Mouse (Mus musculus) MEL (cell line): ENCODE measurements around the gene Arpc1b. TPM values are rescaled to one million over a fixed set of nuclear protein-coding genes. Genes with fewer than 3 reads are reported as not detected.

ENCODE experiments used
- DNase-seq: peaks from one replicate; pipeline ENCODE4 v3.0.0; 2011; ENCODE audit warnings: low read depth, low spot score
- H3K27ac ChIP-seq: 2 replicates; pipeline ENCODE4 v1.5.1; 2012; ENCODE audit warnings: low read depth, mild to moderate bottlenecking, control low read depth, low read length, moderate library complexity; ENCODE audit not compliant: control insufficient read depth
- H3K27me3 ChIP-seq, 2 experiments: fragments of 150-350 bp in 1 of 2; sonication (generic) in 1 of 2; 2 replicates each; pipeline ENCODE4 v1.6.1; 2012; ENCODE audit warnings: low read length in 2 of 2, mild to moderate bottlenecking in 2 of 2, improper control_type of control experiment in 1 of 2, moderate library complexity in 1 of 2; ENCODE audit not compliant: insufficient read depth in 2 of 2, control insufficient read depth in 1 of 2
- H3K36me3 ChIP-seq, 2 experiments: 2 replicates each; pipeline ENCODE4 v1.6.1; 2012 to 2014; ENCODE audit warnings: low read length in 2 of 2, improper control_type of control experiment in 1 of 2, inconsistent platforms in 1 of 2, mild to moderate bottlenecking in 1 of 2; ENCODE audit not compliant: insufficient read depth in 2 of 2, control insufficient read depth in 1 of 2
- H3K4me1 ChIP-seq, 2 experiments: fragments of 150-350 bp in 1 of 2; sonication (generic) in 1 of 2; 2 replicates each; pipeline ENCODE4 v1.6.1; 2012; ENCODE audit warnings: low read length in 2 of 2, improper control_type of control experiment in 1 of 2, mild to moderate bottlenecking in 1 of 2; ENCODE audit not compliant: insufficient read depth in 2 of 2, control insufficient read depth in 1 of 2
- H3K4me3 ChIP-seq, 2 experiments: fragments of 150-350 bp in 1 of 2; sonication (generic) in 1 of 2; 2 replicates each; pipeline ENCODE4 v1.5.1; 2012; ENCODE audit warnings: low read depth in 2 of 2, low read length in 2 of 2, mild to moderate bottlenecking in 2 of 2, moderate library complexity in 2 of 2, control low read depth in 1 of 2, improper control_type of control experiment in 1 of 2; ENCODE audit not compliant: control insufficient read depth in 1 of 2, insufficient read depth in 1 of 2
- H3K79me2 ChIP-seq: 2 replicates; pipeline ENCODE4 v1.6.1; 2012; ENCODE audit warnings: mild to moderate bottlenecking, low read length, moderate library complexity; ENCODE audit not compliant: control insufficient read depth, poor library complexity, insufficient read depth
- H3K9ac ChIP-seq: 2 replicates; pipeline ENCODE4 v1.6.1; 2012; ENCODE audit warnings: low read depth, mild to moderate bottlenecking, control low read depth, low read length, moderate library complexity; ENCODE audit not compliant: control insufficient read depth, poor library complexity, severe bottlenecking
- H3K9me3 ChIP-seq: fragments of 150-350 bp; sonication (generic); replicated peaks from 2 replicates; pipeline ENCODE4 v1.6.1; 2012; ENCODE audit warnings: mild to moderate bottlenecking, low read length, improper control_type of control experiment, moderate library complexity; ENCODE audit not compliant: insufficient read depth
- CHD1 ChIP-seq: IDR thresholded peaks from 2 replicates; pipeline ENCODE4 v1.6.1; 2012; ENCODE audit warnings: low read depth, mild to moderate bottlenecking, inconsistent platforms, low read length, improper control_type of control experiment
- CHD2 ChIP-seq: IDR thresholded peaks from 2 replicates; pipeline ENCODE4 v1.6.1; 2011; ENCODE audit warnings: low read length, improper control_type of control experiment
- CTCF ChIP-seq, 3 experiments: IDR thresholded peaks in 2 of 3; conservative IDR thresholded peaks in 1 of 3; 2 replicates each; pipeline ENCODE4 v1.5.1; 2011 to 2012; ENCODE audit warnings: low read length in 3 of 3, low read depth in 2 of 3, mild to moderate bottlenecking in 2 of 3, improper control_type of control experiment in 1 of 3, inconsistent platforms in 1 of 3, mixed read lengths in 1 of 3, moderate library complexity in 1 of 3; ENCODE audit not compliant: control insufficient read depth in 1 of 3, insufficient read depth in 1 of 3, poor library complexity in 1 of 3, severe bottlenecking in 1 of 3
- E2F4 ChIP-seq: IDR thresholded peaks from 2 replicates; pipeline ENCODE4 v1.6.1; 2011; ENCODE audit warnings: low read depth, low read length, improper control_type of control experiment, borderline replicate concordance
- ELF1 ChIP-seq: IDR thresholded peaks from 2 replicates; pipeline ENCODE4 v1.6.1; 2014; ENCODE audit warnings: low read depth, mild to moderate bottlenecking, inconsistent platforms, low read length, improper control_type of control experiment, moderate library complexity
- GABPA ChIP-seq: IDR thresholded peaks from 2 replicates; pipeline ENCODE4 v1.6.1; 2012; ENCODE audit warnings: low read depth, mild to moderate bottlenecking, inconsistent platforms, low read length, improper control_type of control experiment, moderate library complexity
- GATA1 ChIP-seq: IDR thresholded peaks from 2 replicates; pipeline ENCODE4 v1.6.1; 2011; ENCODE audit warnings: low read depth, low read length, improper control_type of control experiment
- MAX ChIP-seq: IDR thresholded peaks from 2 replicates; pipeline ENCODE4 v1.6.1; 2011; ENCODE audit warnings: low read length, improper control_type of control experiment
- MAZ ChIP-seq: IDR thresholded peaks from 2 replicates; pipeline ENCODE4 v1.6.1; 2012; ENCODE audit warnings: low read depth, mild to moderate bottlenecking, inconsistent platforms, low read length, improper control_type of control experiment
- MEF2A ChIP-seq: IDR thresholded peaks from 2 replicates; pipeline ENCODE4 v1.6.1; 2014; ENCODE audit warnings: low read depth, mild to moderate bottlenecking, inconsistent platforms, low read length, improper control_type of control experiment; ENCODE audit not compliant: poor library complexity, insufficient replicate concordance, severe bottlenecking; ENCODE audit errors: extremely low read depth
- MXI1 ChIP-seq: IDR thresholded peaks from 2 replicates; pipeline ENCODE4 v1.6.1; 2011; ENCODE audit warnings: mild to moderate bottlenecking, low read depth, low read length, improper control_type of control experiment
- MYB ChIP-seq: IDR thresholded peaks from 2 replicates; pipeline ENCODE4 v1.6.1; 2011; ENCODE audit warnings: mild to moderate bottlenecking, low read depth, low read length, improper control_type of control experiment
- MYC ChIP-seq: IDR thresholded peaks from 2 replicates; pipeline ENCODE4 v1.6.1; 2011; ENCODE audit warnings: low read depth, mild to moderate bottlenecking, low read length, improper control_type of control experiment, moderate library complexity
- NELFE ChIP-seq: IDR thresholded peaks from 2 replicates; pipeline ENCODE4 v1.6.1; 2011; ENCODE audit warnings: low read depth, low read length, improper control_type of control experiment
- POLR2AphosphoS5 ChIP-seq: IDR thresholded peaks from 2 replicates; pipeline ENCODE4 v1.6.1; 2012; ENCODE audit warnings: low read depth, borderline replicate concordance, mild to moderate bottlenecking, inconsistent platforms, low read length, moderate library complexity, mixed read lengths
- RCOR1 ChIP-seq: IDR thresholded peaks from 2 replicates; pipeline ENCODE4 v1.6.1; 2012; ENCODE audit warnings: low read depth, mild to moderate bottlenecking, inconsistent platforms, low read length, improper control_type of control experiment
- SIN3A ChIP-seq: IDR thresholded peaks from 2 replicates; pipeline ENCODE4 v1.6.1; 2012; ENCODE audit warnings: low read length, improper control_type of control experiment, inconsistent platforms
- TAL1 ChIP-seq: IDR thresholded peaks from 2 replicates; pipeline ENCODE4 v1.6.1; 2012; ENCODE audit warnings: mild to moderate bottlenecking, inconsistent platforms, low read length, moderate library complexity, mixed read lengths
- TCF12 ChIP-seq: IDR thresholded peaks from 2 replicates; pipeline ENCODE4 v1.6.1; 2014; ENCODE audit warnings: low read depth, mild to moderate bottlenecking, inconsistent platforms, low read length, improper control_type of control experiment, moderate library complexity
- UBTF ChIP-seq: IDR thresholded peaks from 2 replicates; pipeline ENCODE4 v1.6.1; 2012; ENCODE audit warnings: low read depth, mild to moderate bottlenecking, inconsistent platforms, low read length, improper control_type of control experiment, moderate library complexity, borderline replicate concordance; ENCODE audit not compliant: insufficient read depth
- USF2 ChIP-seq, 2 experiments: IDR thresholded peaks; 2 replicates each; pipeline ENCODE4 v1.6.1; 2011 to 2012; ENCODE audit warnings: improper control_type of control experiment in 2 of 2, low read length in 2 of 2, borderline replicate concordance in 1 of 2, inconsistent platforms in 1 of 2, low read depth in 1 of 2, mild to moderate bottlenecking in 1 of 2; ENCODE audit not compliant: insufficient read depth in 1 of 2
- ZC3H11A ChIP-seq: IDR thresholded peaks from 2 replicates; pipeline ENCODE4 v1.6.1; 2012; ENCODE audit warnings: low read depth, mild to moderate bottlenecking, inconsistent platforms, low read length, improper control_type of control experiment
- ZKSCAN1 ChIP-seq: IDR thresholded peaks from 2 replicates; pipeline ENCODE4 v1.6.1; 2012; ENCODE audit warnings: low read depth, mild to moderate bottlenecking, inconsistent platforms, low read length, improper control_type of control experiment, moderate library complexity
- ZMIZ1 ChIP-seq: IDR thresholded peaks from 2 replicates; pipeline ENCODE4 v1.6.1; 2012; ENCODE audit warnings: low read depth, mild to moderate bottlenecking, inconsistent platforms, low read length, improper control_type of control experiment, moderate library complexity
- polyA plus RNA-seq, 2 experiments: library from polyadenylated mRNA; stranded (reverse) in 1 of 2; unstranded in 1 of 2; fragments of >175 nt in 1 of 2; fragments of >200 nt in 1 of 2; gene quantifications; 2 replicates each; pipeline versions ENCODE4 v1.2.1 to v1.2.4; 2012; ENCODE audit warnings: low replicate concordance in 2 of 2, low read depth in 1 of 2; ENCODE audit not compliant: insufficient read length in 2 of 2, insufficient read depth in 1 of 2, missing spikeins in 1 of 2
- total RNA-seq: library from RNA; depleted of rRNA; stranded (reverse); fragments of 300-350 nt; gene quantifications from 2 replicates; pipeline ENCODE4 v1.2.3, GENCODE M21; 2012

The Arpc1b gene
- total and polyA plus RNA-seq, 3 experiments = 143 to 708 (median 432) TPM

DNA sequence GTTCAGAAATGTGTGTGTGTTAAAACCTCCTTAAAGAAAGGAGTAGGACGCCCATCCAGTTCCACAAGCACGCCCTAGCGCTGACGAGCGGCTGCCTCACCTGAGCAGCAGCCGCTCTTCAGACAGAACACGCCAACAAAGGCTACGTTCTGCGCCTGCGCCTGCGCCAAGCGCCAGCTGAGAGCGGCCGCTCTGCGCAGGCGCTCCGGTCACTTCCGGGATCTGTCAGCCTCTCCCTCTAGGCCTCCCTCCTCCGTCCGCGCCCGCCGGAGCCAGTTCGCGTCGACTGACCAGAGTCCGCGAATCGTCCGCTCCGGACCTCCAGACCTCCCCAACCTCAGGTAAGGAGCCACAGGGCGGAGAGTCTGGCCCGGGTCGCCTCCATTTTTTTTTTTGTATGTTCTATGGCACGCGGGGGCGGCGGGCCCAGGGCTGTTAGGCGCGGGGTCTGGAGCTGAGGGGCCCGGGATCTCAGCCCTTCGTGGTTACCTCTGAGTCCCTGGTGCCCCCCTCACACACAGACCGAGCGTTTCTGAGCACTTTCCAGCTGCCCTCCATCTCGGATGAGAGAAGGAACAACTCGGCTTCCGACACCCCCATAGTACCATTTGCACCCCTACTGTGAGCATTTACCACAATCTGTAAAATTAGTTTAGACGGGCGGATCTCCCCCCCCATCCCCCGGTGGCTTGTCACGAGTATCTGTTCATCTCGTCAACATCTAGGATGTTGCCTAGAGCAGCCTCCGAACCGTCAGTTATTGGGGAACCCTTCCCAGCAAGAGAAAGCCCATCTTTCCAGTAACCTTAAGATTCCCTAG is 30.2 kb upstream of the Arpc1b start, which contains the start of the genes Arpc1a and Kpna7 (continued):
- TF ChIP-seq E2F4 = no peak
- no peak for TF ChIP-seq GABPA
- 0 out of 2 replicates have a peak, but pooled peaks have one; percentile 64 for TF ChIP-seq ZMIZ1
- TF ChIP-seq RCOR1 = 0 out of 2 replicates have a peak, but pooled peaks have one; percentile 28
- no peak for TF ChIP-seq CHD1
- peak; percentile 99 for TF ChIP-seq ELF1
- TF ChIP-seq MYB = no peak; the same call in 1 of the 2 replicates
- TF ChIP-seq ZC3H11A = no peak
- no peak for TF ChIP-seq ZKSCAN1
- TF ChIP-seq TCF12 = peak; percentile 60; the same call in 1 of the 2 replicates
- peak; percentile 86 for TF ChIP-seq NELFE
- no peak for TF ChIP-seq CTCF (IDR thresholded peaks at IDR 0.05 in 2 of 3, conservative IDR thresholded peaks at IDR 0.05 in 1 of 3; ENCODE audit: control insufficient read depth in 1 of 3, insufficient read depth in 1 of 3, low read depth in 2 of 3, low read length in 3 of 3, poor library complexity in 1 of 3, severe bottlenecking in 1 of 3)
- no peak for TF ChIP-seq CHD2
- TF ChIP-seq MYC = no peak
- TF ChIP-seq POLR2AphosphoS5 = no peak
- peak; percentile 82; the same call in 1 of the 2 replicates for TF ChIP-seq MAZ
- TF ChIP-seq GATA1 = no peak
- peak; percentile 53 for TF ChIP-seq MAX
- no peak for TF ChIP-seq TAL1
- TF ChIP-seq USF2 (IDR thresholded peaks at IDR 0.05; ENCODE audit: borderline replicate concordance in 1 of 2, insufficient read depth in 1 of 2, low read depth in 1 of 2, low read length in 2 of 2) = no peak
- no peak for TF ChIP-seq MEF2A

- TF ChIP-seq CHD2 (no peak), TCF12 (no peak), MXI1 (no peak; the same call in 1 of the 2 replicates), UBTF (no peak), SIN3A (0 out of 2 replicates have a peak, but pooled peaks have one; percentile 18), MAX (no peak), MYC (no peak), GATA1 (peak; percentile 57; the same call in 1 of the 2 replicates)
- H3K36me3 ChIP-seq = peaks cover 9 to 25% of the 10 kb centered on the region in 2 experiments
- H3K79me2 ChIP-seq = peaks cover 44% of the 10 kb centered on the region
- H3K27me3 ChIP-seq = no peaks in the 10 kb centered on the region
- no peaks in the 10 kb centered on the region for H3K9me3 ChIP-seq
- H3K4me3 ChIP-seq = peak overlapping the region; percentile 73 to 97
- peak overlapping the region; percentile 29; the same call in 1 of the 2 replicates for H3K27ac ChIP-seq
- peak overlapping the region; percentile 94 for H3K9ac ChIP-seq
- H3K4me1 ChIP-seq = peaks cover 12 to 15% of the 10 kb centered on the region in 2 experiments
- DNase-seq = no peak
Observed at GRCm38 (mm10) chr5:145084822-145085221, 29.2 kb upstream of the Arpc1b start.
